Mouse (Mus musculus) liver, adult 2 months (tissue): ENCODE results near the gene H13.

Experiments
- CTCF ChIP-seq: fragments of 200-500 bp; IDR thresholded peaks from 2 replicates; pipeline ENCODE4 v1.5.1; 2011; ENCODE audit warnings: low read depth, low read length, control low read depth
- POLR2A ChIP-seq: fragments of 200-500 bp; IDR thresholded peaks from 2 replicates; pipeline ENCODE4 v1.6.1; 2011; ENCODE audit warnings: low read length, control low read depth; ENCODE audit not compliant: insufficient read depth; ENCODE audit errors: extremely low read depth

- no peak for TF ChIP-seq CTCF
- no peak for TF ChIP-seq POLR2A
Measured at GRCm38 (mm10) chr2:152727795-152728510, 58.7 kb downstream of the H13 start.
